Mouse (Mus musculus) left cerebral cortex, postnatal 10 days (tissue): ENCODE data around the gene Nox3. TPM values are rescaled to one million over a fixed set of nuclear protein-coding genes. Genes with fewer than 3 reads are reported as not detected.

Experiments used
- DNase-seq, 2 experiments: peaks; one replicate each; pipeline ENCODE4 v3.0.0; 2021 to 2022; ENCODE audit warnings: low spot score in 2 of 2, mixed read lengths in 1 of 2; ENCODE audit errors: extremely low spot score in 1 of 2
- intact Hi-C: fragments of 180-260 bp; cut with DNase I; formaldehyde crosslinking; loops from one replicate; pipeline ENCODE4 v1.15.1; 2025
- total RNA-seq, 2 experiments: library from RNA; stranded (reverse); gene quantifications; 2 replicates each; pipeline ENCODE4 v1.2.3; 2021

Nox3 gene
- total RNA-seq, 2 experiments from 2014 or later: 0.19 to 0.32 TPM

DNA sequence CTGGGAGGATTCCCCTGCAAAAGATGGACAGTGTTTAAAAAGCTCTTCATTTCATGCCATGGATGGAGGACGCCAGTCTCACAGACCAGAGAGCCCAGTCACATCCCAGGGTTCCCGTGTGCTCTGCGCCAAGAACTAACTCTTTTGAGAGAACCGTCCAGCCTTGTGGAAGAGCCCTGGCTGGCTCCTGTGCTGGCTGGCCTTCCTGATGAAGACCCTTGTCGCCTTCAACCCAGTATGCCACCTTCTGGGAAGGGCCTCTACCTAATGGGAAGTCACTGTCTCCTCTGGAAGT lies 84.3 kb downstream of the Nox3 start:
- intact Hi-C loops: no loop called here
- no peak for DNase-seq

DNA sequence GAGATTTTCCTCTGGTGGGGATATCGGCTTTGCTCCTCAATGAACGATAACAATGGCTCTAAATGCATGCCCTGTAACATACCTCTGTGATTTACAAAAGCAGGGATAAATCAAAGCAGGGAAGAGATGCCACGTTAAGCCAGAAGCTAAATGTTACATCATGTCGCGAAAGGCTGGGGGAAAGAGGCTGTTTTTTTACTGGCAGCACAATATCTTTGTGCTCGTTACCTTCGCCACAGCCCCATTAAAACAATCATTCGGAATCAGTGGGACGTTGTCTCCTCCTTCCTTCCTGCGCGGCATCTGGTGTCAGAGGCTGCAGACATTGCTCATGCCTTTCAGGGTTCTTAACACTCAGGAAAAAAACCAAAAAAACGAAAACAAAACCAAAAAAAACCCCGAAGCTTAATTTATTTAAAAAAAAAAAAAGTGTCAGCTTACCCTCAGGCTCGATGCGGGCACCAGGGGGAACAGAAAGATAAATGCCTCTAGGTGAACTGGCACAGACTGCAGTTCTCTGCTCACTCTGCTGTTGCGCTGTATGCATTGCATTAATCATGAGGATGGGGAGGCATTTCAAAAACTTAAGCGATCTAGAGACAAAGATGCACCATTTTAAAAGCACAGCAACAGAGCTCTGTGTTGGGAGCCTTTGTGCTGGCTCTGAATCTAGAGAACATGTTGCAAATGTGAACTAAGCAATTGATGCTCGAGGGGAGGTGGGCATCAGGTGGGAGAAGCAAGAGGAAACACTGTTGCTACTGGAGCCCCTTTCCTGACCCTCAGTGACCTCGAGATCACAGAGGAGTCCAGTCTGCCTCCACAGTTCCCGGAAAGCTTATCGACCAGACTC lies 84.9 kb downstream of the Nox3 start:
- intact Hi-C loops: no loop called here
- DNase-seq: no peak

- intact Hi-C loops: no loop called here
- DNase-seq: no peak
Observed at GRCm38 (mm10) chr17:3610307-3610754, 85.7 kb downstream of the Nox3 start.

GRCm38 (mm10) chr17:3602954-3603672 lies 92.9 kb downstream of the Nox3 start:
- intact Hi-C loops: no loop called here
- no peak for DNase-seq

- intact Hi-C loops: no loop called here
- DNase-seq: no peak
Observed at GRCm38 (mm10) chr17:3598393-3598792, 97.7 kb downstream of the Nox3 start.

GRCm38 (mm10) chr17:3597866-3598265 lies 98.2 kb downstream of the Nox3 start:
- DNase-seq: no peak
- intact Hi-C loops: no loop called here

GRCm38 (mm10) chr17:3597130-3597529 lies 98.9 kb downstream of the Nox3 start:
- DNase-seq: peak in 1 of 2 experiments; percentile 69
- intact Hi-C loops: no loop called here

Other genes starting within 250 kb of the Nox3 start
- gene Cldn20, start 163.7 kb downstream of the Nox3 start, total RNA-seq: 1 to 10 TPM; 1.3 to 2.5 TPM
- 1 to 10 TPM; 5.9 to 6.1 TPM for gene Tfb1m, start 138.5 kb downstream of the Nox3 start, total RNA-seq